Mouse (Mus musculus) Muller cell, postnatal 12 days (primary cell): ENCODE measurements around the gene Rogdi.

Experiments
- DNase-seq: peaks from one replicate; pipeline ENCODE4 v3.0.0-alpha.2; 2015; ENCODE audit errors: inconsistent ontology term

Rogdi gene

DNA sequence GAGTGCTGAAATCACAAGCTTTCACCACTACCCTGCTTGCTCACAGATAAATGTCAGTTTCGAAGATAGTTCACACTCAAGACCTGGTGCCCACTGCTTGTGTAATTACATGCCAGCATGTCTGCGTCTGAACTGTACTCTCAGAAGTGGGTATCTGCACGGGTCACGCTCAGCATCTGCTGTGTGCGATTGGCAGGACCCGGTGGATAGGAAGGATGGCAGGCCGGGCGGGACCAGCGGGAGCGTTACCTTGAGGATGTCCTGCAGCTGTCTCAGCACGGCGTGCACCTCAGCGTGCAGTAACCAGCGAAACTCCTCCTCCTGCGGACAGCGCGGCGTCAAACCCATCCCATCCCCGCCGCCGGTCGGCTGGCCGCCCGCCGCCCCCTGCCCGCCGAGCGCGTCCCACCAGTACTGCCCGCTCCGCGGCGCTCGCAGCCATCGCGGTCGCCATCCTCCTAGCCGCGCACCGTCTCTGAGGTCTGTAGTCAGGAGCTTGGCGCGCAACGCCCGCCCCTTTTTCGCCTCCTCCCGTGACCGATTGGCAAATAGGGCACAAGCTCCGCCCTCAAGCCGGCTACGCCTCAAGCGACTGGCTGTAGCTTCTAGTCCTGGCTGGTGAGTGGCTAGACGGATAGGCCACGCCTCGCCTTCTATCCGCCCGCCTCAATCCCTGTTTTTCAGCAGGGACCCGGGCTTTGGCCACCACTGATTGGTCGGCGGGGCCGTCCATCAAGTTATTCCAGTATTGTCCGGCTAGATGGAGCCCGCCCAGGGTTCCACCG is at the start of gene Rogdi:
TSS of gene Rogdi (minus strand) at position 500 of the 785 bp plus-strand sequence.
- DNase-seq = peak; percentile 98

- DNase-seq = no peak
Observed at GRCm38 (mm10) chr16:5058114-5058513, 44.8 kb upstream of the Rogdi start.

- peak; percentile 30 for DNase-seq
Observed at GRCm38 (mm10) chr16:5050251-5051110, 37.1 kb upstream of the Rogdi start.

- DNase-seq = peak; percentile 100
Observed at GRCm38 (mm10) chr16:5049774-5050234, 36.5 kb upstream of the Rogdi start, which contains the start of the genes Glyr1 and Ubn1. TSS of gene Glyr1 (minus strand) at chr16:5049863. TSS of gene Ubn1 (plus strand) at chr16:5050057.

DNA sequence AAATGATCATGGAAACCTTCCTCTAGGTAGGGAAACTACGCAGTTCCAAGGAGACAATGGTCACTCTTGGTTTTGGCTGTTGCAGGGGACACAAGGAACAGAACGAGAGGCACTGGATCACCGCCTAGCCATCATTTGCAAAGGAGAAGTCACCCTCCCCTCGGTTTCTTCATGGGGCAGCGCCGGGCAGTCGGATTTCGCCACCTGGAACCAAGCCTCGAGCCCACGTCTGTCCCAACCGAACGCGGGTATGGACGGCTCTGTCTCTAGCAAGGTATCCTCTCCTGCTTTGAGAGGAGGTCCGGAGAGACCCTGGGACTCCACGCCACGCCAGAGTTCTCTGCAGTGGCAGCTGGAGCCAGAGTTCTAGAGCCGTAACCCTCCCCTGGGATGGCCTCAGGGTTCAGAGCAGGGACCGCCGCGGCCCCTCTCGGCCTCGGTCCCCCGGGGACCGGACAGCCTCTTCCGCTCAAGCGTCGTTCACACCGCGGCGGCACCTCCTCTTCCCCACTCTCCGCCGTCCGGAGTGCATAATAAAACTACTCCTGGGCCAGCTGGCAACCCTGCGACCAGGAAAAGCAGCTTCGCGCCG is 35.9 kb upstream of the Rogdi start:
- no peak for DNase-seq

- DNase-seq = no peak
Observed at GRCm38 (mm10) chr16:5045322-5045721, 32.0 kb upstream of the Rogdi start.

DNA sequence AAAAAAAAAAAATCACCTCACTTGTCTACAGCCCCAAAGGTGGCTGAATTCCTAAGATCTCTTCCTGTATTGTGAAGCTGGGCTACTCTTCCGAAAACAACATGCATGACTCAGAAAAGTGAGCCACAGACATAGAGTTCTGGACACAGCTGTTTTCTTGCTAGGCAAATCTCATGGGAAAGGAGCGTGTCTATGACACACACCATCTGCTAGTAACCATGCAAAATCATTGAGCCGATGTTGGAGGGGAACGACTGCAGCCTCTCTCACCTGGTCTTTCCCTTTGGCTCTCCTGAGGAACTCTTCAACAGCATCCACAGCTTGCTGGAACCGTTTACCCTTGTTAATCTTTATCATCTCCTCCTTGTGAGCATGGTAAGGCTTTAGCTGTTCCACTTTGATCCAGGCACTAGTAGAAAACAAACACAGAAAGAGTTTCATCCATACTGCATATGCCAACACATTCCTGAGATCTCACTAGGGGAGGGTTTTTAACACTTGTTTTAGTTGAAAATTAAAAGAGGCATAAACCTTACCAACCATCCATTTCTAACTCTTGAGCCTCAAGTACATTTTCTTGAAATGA is 23.4 kb upstream of the Rogdi start:
- DNase-seq = no peak

DNA sequence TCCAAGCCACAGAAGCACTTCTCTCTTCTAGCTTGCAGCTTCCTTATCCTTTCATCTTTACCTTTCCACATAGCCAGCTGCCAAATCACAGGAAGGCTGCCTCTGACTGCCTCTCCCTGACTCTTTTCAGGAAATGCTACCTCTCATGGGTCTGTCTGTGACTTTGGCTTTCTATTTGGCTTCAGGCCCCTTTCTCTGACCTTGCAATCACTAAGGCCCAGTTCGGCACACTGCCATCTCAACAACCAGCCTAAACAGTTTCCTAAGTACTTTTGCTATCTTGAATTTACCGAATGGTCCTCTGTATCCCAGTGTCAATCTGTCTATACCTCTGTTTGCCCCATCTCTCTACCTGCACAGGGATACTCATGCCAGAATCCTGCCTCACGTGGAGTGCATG is 22.2 kb upstream of the Rogdi start:
- no peak for DNase-seq

DNA sequence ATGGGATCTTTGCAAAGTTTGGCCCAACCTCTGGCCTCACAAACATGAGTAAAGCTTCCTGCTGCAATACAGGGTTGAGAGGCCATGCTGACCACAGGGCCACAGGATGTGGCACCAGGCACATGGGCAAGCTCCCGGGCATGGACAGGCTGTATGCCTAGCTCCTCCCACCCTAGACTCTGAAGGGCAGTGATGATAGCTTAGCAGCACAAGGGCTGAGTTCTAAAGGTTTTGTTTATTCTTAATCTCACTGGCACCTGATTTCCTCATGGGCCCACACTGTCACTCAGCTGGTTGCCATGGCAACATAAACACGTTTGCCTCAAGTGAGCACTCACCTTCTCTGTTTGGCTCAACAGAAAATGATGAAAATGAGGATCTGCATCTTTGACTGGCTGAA is 16.5 kb upstream of the Rogdi start:
- DNase-seq = no peak

- DNase-seq = no peak
Observed at GRCm38 (mm10) chr16:5024021-5024420, 10.7 kb upstream of the Rogdi start.

DNA sequence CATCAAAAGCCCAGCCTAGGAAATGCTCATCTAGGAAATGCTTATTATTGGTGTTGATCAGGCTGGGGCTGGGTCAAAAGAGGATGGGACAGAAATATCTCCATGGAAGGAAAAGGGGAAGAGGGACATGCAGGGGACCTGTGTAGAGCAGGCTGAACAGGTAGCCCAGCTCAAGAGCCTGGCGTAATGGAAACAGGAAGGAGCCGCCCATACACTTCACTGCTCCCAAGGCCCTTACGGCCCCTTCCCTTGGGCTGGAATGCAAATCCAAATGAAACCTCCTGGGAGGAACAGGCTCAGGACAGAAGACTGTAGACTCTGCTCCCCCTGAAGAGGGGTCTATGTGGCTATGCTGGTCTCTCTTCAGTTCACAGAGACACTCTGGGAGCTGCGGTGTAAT is 1.2 kb upstream of the Rogdi start:
- no peak for DNase-seq

DNA sequence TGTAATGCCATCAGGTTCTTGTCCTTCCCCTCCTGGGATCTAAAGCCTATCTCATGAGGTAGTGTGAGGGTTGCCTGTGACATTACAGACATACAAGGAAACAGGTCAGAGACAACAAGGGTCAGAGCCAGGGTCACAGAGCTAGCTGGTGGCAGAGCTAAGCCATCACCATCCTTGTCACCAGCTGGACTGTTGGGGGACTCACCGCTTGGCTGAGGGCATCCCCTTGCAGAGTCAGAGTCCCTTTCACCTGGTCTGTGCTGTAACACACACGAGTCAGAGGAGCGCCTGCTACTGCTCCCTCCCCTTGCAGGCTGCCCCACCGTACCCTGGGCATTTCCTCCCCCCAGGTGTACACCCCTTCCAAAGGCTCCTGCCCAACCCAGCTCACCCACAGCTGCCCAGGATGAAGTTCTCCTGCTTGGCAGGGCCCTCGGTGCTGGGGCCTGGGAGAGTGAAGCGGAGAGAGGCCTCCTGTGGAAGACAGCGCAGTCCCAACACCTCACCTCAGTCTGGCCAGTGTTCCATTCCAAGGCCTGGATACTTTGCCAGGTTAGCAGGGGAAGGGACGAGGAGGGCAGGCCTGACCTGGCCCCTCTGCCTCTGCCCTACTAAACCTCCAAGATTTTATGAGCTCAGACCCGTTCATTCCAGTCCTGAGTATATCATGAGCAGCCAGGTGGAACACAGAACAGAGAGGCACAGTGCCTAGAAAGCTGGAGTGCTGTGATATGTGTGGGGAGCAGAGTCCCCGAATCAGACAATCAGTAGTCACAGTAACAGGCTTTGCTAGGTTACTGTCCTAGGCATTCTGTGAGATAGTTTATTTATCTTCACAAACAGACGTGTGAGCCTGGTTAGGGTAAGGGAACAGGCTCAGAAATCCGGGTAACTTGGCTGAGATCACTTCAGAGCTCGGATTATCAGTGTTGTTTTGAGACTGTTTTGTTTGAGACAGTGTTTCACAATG is 1.0 kb downstream of the Rogdi start:
- DNase-seq = no peak

DNA sequence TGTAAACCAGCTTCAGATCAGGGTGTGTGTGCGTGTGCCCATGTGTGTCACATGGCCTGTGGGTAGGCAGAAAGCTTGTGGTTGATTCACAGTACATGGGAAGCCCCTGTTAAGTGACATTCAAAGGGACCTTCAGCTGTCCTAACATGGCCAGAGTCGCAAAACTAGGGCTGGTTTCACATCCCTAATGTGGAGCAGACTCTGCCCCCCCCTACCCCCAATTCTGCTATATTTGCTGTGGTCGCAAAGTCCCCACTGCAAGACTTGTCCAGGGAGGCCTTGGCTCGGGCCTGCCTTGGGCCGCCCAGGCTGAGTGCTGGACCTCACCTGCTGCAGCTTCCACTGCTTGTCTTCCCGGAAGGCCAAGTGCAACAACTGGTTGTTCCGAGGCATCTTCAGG is 2.1 kb downstream of the Rogdi start:
- no peak for DNase-seq

GRCm38 (mm10) chr16:5010371-5010935 is 2.9 kb downstream of the Rogdi start:
- no peak for DNase-seq

DNA sequence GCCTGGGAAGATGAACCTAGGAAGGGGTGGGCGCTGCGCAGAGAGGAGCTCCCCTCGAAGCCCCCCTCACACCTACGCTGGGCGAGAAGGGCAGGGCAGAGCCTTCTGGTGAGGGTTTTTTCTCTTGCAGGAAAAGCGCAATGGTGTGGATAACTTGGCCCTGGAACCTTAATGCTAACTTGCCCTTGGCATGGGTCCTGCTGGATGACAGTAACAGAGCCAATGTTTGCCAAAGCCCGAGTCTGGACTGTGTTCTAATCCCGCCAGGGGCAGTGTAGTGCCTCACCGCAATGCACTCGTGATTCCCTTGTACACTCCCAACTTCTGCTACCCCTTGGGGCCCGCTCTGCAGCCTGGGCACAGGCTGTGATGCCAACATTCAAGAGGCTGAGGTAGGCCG is 5.3 kb downstream of the Rogdi start:
- no peak for DNase-seq

GRCm38 (mm10) chr16:5007492-5007891 is 5.9 kb downstream of the Rogdi start:
- no peak for DNase-seq

DNA sequence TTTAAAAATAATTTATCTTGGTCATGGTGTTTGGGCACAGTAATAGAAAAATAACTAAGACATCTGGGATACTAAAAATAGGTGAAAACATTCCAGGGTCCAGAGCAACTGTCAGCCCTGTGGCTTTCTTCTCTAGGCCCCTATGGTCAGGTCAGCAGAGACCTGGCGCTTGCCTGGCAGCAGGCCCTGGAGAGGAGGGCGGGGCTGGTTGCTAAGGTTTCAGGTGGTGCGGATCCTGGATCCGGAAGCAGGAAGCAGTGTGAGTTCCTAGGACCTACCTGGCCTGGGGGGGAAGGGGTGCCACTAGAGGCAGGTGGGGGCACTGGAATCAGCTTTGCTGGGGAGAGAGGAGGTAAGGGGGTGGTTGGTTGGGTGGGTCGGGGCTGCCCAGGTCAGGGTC is 6.3 kb downstream of the Rogdi start, which contains the start of gene Smim22:
TSS of gene Smim22 (plus strand) at position 222 of the 400 bp plus-strand sequence.
- DNase-seq = no peak

GRCm38 (mm10) chr16:5000611-5001010 is 12.7 kb downstream of the Rogdi start:
- DNase-seq = no peak

GRCm38 (mm10) chr16:4998984-4999383 is 14.4 kb downstream of the Rogdi start:
- DNase-seq = no peak

- DNase-seq = no peak
Observed at GRCm38 (mm10) chr16:4997553-4997952, 15.8 kb downstream of the Rogdi start, which contains the start of gene Sept12. TSS of gene Sept12 (minus strand) at chr16:4997852.
